Mouse (Mus musculus): ENCODE results near the gene Ccdc8. TPM values are rescaled to one million over a fixed set of nuclear protein-coding genes. Genes with fewer than 3 reads are reported as not detected.
A peak's percentile ranks its signal among the peaks of the same experiment; 100 is the strongest.

Ccdc8 gene
- polyA plus RNA-seq, 1 experiment from 2014 or later, result 7.0 TPM

DNA sequence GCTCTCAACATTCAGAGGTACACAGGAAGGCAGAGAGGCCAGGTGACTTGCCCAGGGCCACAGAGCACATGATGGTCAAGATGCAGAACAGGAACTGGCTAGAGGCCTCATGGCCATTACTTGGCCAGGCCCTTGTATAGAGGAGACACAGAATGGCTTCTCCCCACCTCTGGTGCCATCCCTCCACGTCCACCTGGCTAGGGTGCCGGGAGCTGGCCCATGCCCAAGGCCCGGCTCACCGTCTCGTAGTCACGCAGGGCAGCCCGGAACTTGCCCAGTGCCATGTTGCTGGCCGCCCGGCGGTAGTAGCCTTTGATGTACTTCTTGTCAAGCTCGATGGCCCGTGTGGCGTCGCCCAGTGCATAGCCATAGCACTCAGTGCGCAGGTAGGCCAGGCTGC lies 29.7 kb downstream of the Ccdc8 start:
- Histone ChIP-seq H3K4me3 (no peak overlapping the region), H3K36me3 (peaks cover 38% of the 10 kb centered on the region), H3K27me3 (no peaks in the 10 kb centered on the region), H3K27ac (replicated peaks) (no peak overlapping the region), H3K4me1 (peaks cover 33% of the 10 kb centered on the region), H3K4me2 (replicated peaks) (no peak overlapping the region), H3K9ac (replicated peaks) (no peak overlapping the region), H3K9me3 (no peaks in the 10 kb centered on the region)
- ATAC-seq (replicated peaks), result no peak
- WGBS, result 95% methylated on average over 15 of the region's 15 CpGs

DNA sequence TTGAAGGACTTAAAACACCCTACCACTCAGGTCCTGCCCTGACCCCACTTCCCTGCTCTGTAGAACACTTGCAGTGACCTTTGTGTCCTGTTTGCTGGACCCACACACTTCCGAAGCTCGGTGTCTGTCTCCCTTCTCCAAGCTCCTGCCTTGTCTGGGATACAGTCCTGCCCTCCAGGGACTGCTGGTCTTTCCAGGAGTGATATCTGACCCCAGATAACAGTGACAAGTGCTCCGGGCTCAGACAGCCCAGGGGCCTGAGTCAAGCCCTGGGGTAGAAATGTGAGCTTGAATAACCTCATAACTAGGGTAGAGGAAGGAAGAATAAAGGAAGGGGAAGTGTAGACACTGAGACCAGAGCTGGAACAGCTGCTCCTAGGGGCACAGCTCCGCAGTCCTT lies 31.2 kb downstream of the Ccdc8 start:
- Histone ChIP-seq H3K27me3 (no peaks in the 10 kb centered on the region), H3K36me3 (peaks cover 38% of the 10 kb centered on the region), H3K9me3 (no peaks in the 10 kb centered on the region), H3K9ac (replicated peaks) (no peak overlapping the region), H3K4me2 (replicated peaks) (no peak overlapping the region), H3K4me1 (peaks cover 28% of the 10 kb centered on the region), H3K4me3 (no peak overlapping the region), H3K27ac (replicated peaks) (no peak overlapping the region)
- ATAC-seq (replicated peaks), result no peak
- 92% methylated on average over 4 of the region's 4 CpGs for WGBS

DNA sequence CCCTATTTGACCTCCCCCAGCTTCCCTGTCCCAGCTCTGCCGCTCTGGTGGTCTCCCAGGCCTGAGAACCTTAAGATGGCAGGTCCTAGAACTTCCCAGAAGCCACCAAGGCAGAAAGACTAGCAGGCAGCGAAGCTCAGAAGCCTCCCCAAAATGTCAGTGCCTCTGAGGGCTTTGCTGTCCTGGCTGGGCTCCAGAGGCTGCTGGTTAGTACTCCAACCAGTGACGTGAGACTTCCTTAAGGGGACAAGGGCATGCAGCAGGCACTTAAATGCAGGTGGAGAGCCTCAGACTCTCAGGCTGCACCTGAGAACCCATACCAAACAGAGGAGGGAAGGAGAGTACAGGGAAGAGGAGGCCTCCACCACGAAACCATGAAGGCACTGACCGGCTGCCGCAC lies 31.6 kb downstream of the Ccdc8 start:
- H3K27ac ChIP-seq (replicated peaks), result no peak overlapping the region
- peaks cover 38% of the 10 kb centered on the region for H3K36me3 ChIP-seq
- H3K9ac ChIP-seq (replicated peaks), result no peak overlapping the region
- no peaks in the 10 kb centered on the region for H3K27me3 ChIP-seq
- 92% methylated on average over 6 of the region's 6 CpGs for WGBS
- peaks cover 28% of the 10 kb centered on the region for H3K4me1 ChIP-seq
- H3K4me2 ChIP-seq (replicated peaks), result no peak overlapping the region
- no peak for ATAC-seq (replicated peaks)
- no peak overlapping the region for H3K4me3 ChIP-seq
- H3K9me3 ChIP-seq, result no peaks in the 10 kb centered on the region

DNA sequence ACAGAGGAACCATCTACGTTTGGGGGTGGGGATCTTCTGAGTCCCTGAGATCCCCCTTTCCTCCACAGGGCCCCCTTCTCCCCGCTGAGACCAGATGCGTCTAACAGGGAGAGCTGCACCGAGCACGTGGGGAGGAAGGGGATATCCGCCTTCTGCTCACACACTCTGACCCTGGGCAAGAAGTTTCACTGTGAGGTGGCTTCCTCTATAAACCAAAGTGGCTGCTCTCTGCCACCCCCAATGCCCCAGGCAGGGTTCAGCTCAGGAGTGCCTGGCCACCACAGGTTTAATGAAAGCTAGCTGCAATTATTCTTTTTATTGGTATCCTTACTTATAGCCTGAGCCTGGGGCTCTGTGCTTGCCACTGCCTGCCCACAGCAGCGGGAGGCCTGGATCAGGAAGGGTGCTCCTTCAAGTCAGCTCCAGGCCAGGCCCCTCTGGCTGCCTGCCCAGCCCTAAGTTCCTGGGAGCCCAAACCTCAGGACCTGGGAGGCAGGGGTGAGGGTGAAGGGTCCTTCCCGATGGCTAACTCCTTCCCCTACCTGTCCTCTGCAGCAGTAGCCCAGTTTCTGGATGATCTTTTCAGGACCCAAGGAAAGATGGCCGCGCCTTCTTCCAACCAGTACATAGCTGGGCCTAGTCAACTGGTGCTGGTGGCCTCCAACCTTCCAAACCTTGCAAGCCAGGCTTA lies 32.5 kb downstream of the Ccdc8 start:
- Histone ChIP-seq H3K9me3 (no peaks in the 10 kb centered on the region), H3K9ac (replicated peaks) (peak overlapping the region; percentile 3; the same call in 1 of the 2 replicates), H3K4me3 (no peak overlapping the region), H3K27ac (replicated peaks) (no peak overlapping the region), H3K27me3 (no peaks in the 10 kb centered on the region), H3K4me1 (peaks cover 28% of the 10 kb centered on the region), H3K4me2 (replicated peaks) (no peak overlapping the region), H3K36me3 (peaks cover 32% of the 10 kb centered on the region)
- no peak for ATAC-seq (replicated peaks)
- 85% methylated on average over 10 of the region's 10 CpGs for WGBS

DNA sequence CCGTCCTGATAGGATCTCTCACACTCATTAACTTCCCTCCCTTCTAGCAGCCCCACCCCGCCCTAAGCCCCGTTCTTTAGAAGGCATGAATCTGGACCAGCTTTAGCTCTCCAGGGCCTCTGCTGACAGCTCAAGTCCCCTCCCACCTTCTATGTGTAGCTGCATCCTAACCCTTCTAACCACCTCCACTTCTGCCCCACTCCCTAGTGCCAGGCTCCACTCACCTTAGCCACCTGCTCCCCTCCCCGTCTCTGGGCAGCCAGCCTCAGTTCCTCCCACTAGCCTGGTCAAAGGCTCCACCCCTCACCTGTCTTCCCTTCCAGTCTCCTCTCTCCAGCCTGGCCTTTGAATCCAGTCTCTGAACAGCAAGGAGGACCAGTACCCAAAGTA lies 33.0 kb downstream of the Ccdc8 start:
- no peak overlapping the region for H3K9ac ChIP-seq (replicated peaks)
- peaks cover 27% of the 10 kb centered on the region for H3K36me3 ChIP-seq
- H3K4me2 ChIP-seq (replicated peaks), result no peak overlapping the region
- H3K4me3 ChIP-seq, result no peak overlapping the region
- H3K9me3 ChIP-seq, result no peaks in the 10 kb centered on the region
- H3K27ac ChIP-seq (replicated peaks), result no peak overlapping the region
- WGBS, result 79% methylated on average over 4 of the region's 4 CpGs
- ATAC-seq (replicated peaks), result no peak
- H3K4me1 ChIP-seq, result peaks cover 28% of the 10 kb centered on the region
- H3K27me3 ChIP-seq, result no peaks in the 10 kb centered on the region

DNA sequence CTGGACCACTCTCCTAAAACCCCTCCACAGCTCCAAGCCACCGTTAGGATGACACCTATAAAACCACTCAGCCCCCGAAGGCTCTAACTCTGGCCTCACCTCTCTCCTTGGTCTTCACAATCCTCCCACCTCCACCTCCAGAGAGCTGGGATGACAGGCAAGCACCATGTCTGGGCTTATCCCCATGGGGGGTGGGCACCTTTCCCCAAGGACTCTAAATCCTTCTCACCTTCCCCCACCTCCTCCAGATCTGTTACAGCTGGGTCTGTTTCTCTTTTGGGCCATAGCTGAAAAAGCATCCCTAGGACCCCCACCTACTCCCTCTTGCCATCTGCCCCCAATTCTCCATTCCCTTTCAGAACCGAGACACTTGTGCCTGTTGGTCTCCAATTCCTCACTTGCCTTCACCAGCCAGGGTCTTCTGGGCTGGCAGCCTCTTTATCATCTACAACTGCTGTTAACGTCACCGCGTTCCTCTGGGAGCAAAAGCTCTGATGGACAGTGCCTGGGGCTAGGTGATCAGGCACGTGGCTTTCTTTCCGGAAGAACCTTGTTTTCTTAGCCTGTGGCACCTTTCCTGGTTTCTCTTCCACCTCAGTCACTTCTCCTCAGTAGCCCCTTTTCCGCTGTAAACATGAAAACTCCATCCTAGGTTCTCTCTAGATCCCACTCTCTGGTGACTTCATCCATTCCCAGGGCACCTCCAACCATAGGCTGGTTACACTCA lies 33.6 kb downstream of the Ccdc8 start:
- no peak for ATAC-seq (replicated peaks)
- Histone ChIP-seq H3K27ac (replicated peaks) (no peak overlapping the region), H3K4me1 (peaks cover 28% of the 10 kb centered on the region), H3K4me3 (peak overlapping the region; percentile 85; the same call in 1 of the 2 replicates), H3K27me3 (no peaks in the 10 kb centered on the region), H3K4me2 (replicated peaks) (peak overlapping the region; percentile 72), H3K36me3 (peaks cover 21% of the 10 kb centered on the region), H3K9me3 (no peaks in the 10 kb centered on the region), H3K9ac (replicated peaks) (0 out of 2 replicates have a peak overlapping the region, but pooled peaks have one; percentile 88)
- WGBS, result 86% methylated on average over 9 of the region's 9 CpGs

DNA sequence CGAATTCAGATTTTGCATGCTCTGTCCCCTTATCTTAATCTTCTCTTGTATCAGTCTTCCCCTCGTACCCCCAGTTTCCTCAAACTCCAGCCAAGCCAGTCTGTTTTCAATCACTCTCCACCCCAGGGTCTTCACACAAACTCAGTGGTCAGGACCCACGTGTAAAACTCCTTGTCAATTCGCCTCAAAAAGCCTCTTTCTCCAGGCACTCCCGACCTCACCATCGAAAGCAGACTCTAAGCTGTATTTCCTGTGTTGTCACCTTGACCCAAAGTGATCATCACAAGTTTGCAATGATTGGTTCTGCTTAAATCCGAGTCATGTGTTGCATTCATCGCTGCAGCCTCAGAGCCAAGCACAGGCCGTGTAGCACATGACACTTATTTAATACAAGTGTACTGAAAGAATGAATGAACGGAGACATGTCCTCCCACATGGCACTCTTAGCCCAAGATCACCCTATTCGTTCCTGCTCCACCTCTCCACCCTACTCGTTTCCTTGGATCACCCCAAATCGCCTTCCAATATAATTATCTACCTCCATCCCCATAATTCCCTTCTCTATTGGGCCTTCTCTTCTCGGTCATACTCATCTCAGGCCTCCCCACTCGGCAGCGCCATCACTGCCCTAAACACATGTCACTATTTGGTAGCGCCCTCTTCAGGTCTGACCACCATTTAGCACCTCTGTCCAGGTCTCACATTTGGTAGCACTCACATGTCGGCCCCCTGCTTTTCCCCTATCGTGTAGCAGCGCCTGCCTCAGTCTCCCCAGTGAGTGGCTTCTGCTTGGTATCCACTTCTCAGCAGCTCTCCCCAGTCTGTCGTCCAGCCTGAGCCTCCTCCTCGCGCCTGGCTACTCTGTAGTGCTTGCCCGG lies 34.4 kb downstream of the Ccdc8 start:
- peak overlapping the region; percentile 85 for H3K4me3 ChIP-seq
- H3K27me3 ChIP-seq, result no peaks in the 10 kb centered on the region
- H3K4me1 ChIP-seq, result peaks cover 28% of the 10 kb centered on the region
- peaks cover 12% of the 10 kb centered on the region; the same call in 1 of the 2 replicates for H3K36me3 ChIP-seq
- peak; percentile 58 for ATAC-seq (replicated peaks)
- H3K4me2 ChIP-seq (replicated peaks), result peak overlapping the region; percentile 72
- H3K27ac ChIP-seq (replicated peaks), result peak overlapping the region; percentile 60; the same call in 1 of the 2 replicates
- no peaks in the 10 kb centered on the region for H3K9me3 ChIP-seq
- H3K9ac ChIP-seq (replicated peaks), result peak overlapping the region; percentile 88
- WGBS, result 9% methylated on average over 24 of the region's 24 CpGs

DNA sequence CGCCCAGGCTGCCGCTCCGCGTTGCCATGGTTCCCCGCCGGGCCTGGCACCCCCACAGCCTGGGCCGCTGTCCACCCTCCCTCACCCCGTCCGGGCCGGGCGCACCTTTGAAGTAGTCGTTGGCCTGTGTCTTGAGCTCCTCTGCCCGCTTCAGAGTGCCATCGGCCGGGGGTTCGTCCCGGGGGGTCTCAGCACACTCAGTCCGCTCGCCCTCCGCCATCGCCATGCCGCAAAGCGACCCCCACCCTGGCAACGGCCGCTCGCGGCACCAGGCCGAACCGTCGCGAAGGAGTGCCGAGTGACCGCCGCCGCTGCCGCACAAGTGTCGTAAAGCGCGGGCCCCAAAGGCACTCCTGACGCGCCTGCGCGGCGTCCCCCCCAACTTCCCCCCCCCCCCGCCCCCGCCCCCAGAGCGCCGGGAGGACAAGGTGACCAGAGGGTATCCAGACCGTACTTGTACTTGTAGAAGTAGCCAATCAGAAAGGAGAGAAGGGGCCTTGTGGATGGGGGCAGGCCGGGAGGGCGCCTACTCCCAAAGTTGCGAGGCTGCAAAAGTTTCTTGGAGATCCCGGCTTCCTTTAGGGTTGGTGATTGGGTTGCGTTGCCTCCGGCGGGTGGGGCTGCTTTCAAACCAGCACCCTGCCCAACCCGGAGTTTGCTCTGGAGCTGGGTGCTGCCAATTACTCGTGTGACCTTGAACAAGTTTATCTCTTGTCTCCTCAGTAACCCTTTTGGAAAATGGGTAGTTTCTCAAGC lies 35.3 kb downstream of the Ccdc8 start, which contains the start of gene Ppp5c:
Gene Ppp5c, minus strand, starts transcription at position 337 of the 756 bp plus-strand sequence.
- peak within 1 kb of the TSS; percentile 60 for H3K27ac ChIP-seq (replicated peaks)
- 0 out of 2 replicates have a peak, but pooled peaks cover 5% of the 10 kb centered on the region for H3K36me3 ChIP-seq
- H3K4me2 ChIP-seq (replicated peaks), result peak within 1 kb of the TSS; percentile 72
- H3K4me3 ChIP-seq, result peak within 1 kb of the TSS; percentile 85
- peaks cover 28% of the 10 kb centered on the region for H3K4me1 ChIP-seq
- WGBS, result under 1% methylated on average over 57 of the region's 58 CpGs
- peak within 1 kb of the TSS; percentile 88 for H3K9ac ChIP-seq (replicated peaks)
- ATAC-seq (replicated peaks), result peak; percentile 90
- H3K27me3 ChIP-seq, result no peaks in the 10 kb centered on the region
- no peaks in the 10 kb centered on the region for H3K9me3 ChIP-seq

DNA sequence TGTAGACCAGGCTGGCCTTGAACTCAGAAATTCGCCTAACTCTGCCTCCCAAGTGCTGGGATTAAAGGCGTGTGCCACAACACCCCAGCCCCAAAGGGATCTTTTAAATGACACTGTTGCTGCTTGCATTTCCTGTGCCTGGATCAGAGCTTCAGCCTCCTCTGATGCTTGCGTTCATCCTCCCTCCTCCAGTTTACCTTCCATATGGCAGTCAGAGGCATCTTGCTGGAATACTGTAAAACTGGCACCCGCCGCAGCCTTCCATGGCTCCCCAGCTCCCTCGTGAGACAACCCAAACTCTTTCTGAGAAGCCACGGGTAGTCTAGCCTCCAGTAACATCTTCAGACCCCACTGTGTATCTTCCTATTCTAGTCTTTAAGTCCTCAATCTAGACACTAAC lies 36.4 kb downstream of the Ccdc8 start:
- no peaks in the 10 kb centered on the region for H3K27me3 ChIP-seq
- no peaks in the 10 kb centered on the region for H3K9me3 ChIP-seq
- H3K27ac ChIP-seq (replicated peaks), result no peak overlapping the region
- H3K36me3 ChIP-seq, result no peaks in the 10 kb centered on the region
- H3K9ac ChIP-seq (replicated peaks), result no peak overlapping the region
- H3K4me1 ChIP-seq, result peaks cover 28% of the 10 kb centered on the region
- 70% methylated on average over 7 of the region's 7 CpGs for WGBS
- no peak for ATAC-seq (replicated peaks)
- no peak overlapping the region for H3K4me2 ChIP-seq (replicated peaks)
- no peak overlapping the region for H3K4me3 ChIP-seq

DNA sequence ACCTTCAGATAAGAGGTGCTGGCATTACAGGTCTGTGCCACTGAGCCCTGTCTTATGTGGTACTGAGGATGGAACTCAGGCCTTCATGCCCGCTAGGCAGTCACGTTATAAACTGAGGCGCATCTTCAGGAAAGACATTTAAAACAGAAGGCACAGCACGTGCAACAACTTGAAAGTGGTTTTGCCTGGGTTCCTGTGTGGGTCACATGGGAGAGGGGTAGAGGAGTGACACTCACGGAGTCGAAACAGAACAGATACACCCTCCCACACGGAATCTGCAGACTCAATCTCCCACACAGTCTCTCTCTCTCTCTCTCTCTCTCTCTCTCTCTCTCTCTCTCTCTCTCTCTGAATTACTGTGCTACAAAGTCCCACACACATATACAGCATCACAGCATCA lies 37.7 kb downstream of the Ccdc8 start:
- 80% methylated on average over 7 of the region's 7 CpGs for WGBS
- no peaks in the 10 kb centered on the region for H3K9me3 ChIP-seq
- no peak overlapping the region for H3K9ac ChIP-seq (replicated peaks)
- no peak overlapping the region for H3K27ac ChIP-seq (replicated peaks)
- H3K27me3 ChIP-seq, result no peaks in the 10 kb centered on the region
- no peak for ATAC-seq (replicated peaks)
- H3K4me3 ChIP-seq, result no peak overlapping the region
- H3K4me1 ChIP-seq, result peaks cover 21% of the 10 kb centered on the region
- H3K36me3 ChIP-seq, result no peaks in the 10 kb centered on the region; the same call in 1 of the 2 replicates
- no peak overlapping the region for H3K4me2 ChIP-seq (replicated peaks)

DNA sequence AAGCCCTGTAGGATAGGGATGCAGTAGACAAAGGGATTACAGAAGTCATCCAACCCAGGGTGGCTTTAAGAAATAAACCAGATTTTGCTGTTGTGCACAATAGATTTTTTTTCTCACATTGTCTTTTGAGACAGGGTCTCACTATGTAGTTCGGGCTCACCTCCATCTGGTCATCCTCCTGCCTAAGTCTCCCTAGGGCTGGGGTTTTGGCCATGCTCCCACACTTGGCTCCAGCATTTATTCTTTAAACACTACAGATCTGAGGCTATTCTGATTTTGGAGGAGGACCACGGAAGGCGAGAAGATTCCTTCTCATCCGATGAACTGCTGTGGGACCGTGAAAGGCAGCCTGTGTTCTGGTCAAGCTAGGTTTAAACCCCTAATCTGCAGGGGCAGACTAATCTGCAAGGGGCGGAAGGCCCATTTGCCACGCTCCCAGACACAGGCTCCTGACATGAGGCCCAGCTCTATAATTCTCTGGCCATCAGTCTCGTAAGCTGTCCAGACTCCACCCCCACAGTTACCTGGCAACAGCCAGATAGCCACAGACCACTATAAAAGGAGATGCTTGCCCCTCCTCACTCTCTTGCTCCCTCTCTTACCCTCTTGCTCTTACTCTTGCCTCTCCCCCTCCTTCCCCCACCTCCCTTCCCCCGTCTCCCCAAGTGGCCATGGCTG lies 45.6 kb downstream of the Ccdc8 start:
- no peaks in the 10 kb centered on the region for H3K9me3 ChIP-seq
- 0 out of 2 replicates have a peak, but pooled peaks have one; percentile 19 for ATAC-seq (replicated peaks)
- H3K27me3 ChIP-seq, result no peaks in the 10 kb centered on the region
- no peaks in the 10 kb centered on the region for H3K4me1 ChIP-seq
- no peak overlapping the region for H3K4me3 ChIP-seq
- WGBS, result 45% methylated on average over 9 of the region's 9 CpGs
- H3K27ac ChIP-seq (replicated peaks), result no peak overlapping the region
- no peak overlapping the region for H3K4me2 ChIP-seq (replicated peaks)
- H3K9ac ChIP-seq (replicated peaks), result no peak overlapping the region
- H3K36me3 ChIP-seq, result no peaks in the 10 kb centered on the region; the same call in 1 of the 2 replicates
